Mouse (Mus musculus): ENCODE measurements at regions not wholly inside any gene's neighbourhood (a gene's known extent, or its start where the extent isn't known, plus 50 kb on each side); places are given as distances from the start of the nearest gene placed in this dataset.
"Not testable (repeated sequence)": the region's sequence is repeated elsewhere in the genome, so short reads cannot be mapped to it uniquely, and the experiment has no call there.

DNA sequence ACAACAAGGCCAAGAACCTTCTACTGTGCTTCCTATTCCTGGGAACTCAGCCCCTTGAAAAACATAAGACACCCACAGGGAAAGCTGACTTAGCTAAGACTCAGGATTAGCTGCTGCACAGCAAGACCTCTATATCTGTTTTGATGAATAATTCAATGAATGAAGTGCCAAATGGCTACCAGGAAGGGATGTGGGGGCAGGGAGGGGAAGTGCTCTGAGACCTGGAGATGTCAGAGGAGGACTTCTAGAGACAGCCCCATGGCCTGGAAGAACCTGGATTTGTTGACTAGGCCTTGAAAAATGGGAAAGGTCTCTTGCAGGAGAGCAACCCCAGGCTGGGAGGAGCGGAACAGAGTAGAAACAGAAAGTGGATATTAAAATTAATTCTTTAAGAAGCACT is 388.5 kb upstream of the Klhl29 start:
- in situ Hi-C loops (cut with MboI, MseI): no loop called here

DNA sequence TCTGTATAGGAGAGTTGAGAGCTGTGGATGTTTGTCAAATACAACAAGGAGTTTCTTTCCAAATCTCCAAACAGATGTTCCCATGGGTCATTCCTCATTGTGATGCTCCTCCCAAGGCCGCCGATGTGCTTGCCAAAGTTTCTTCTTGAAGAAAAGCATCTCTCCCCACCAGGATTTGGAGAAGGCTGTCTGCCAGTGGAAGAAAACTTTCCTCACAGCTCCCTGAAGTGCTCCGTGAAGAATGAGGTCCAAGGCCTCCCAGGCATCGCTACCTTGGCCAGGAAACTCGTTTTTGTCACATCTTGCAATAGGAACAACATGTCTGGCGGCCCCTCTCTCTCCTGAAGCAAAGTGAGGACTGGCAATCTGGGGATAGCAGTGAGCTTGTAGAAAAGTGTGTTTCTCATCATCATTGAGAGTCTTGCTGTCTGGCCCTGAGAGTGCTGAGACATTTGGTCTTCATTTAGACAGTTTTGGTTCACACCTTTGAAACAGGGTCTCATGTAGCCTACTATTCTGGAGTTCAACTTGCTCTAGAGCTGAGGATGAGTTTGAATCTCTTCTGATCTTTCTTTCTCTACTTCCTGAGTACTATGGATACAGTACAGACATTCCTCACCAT is 386.9 kb upstream of the Klhl29 start:
- in situ Hi-C loops (cut with MboI, MseI): no loop called here

DNA sequence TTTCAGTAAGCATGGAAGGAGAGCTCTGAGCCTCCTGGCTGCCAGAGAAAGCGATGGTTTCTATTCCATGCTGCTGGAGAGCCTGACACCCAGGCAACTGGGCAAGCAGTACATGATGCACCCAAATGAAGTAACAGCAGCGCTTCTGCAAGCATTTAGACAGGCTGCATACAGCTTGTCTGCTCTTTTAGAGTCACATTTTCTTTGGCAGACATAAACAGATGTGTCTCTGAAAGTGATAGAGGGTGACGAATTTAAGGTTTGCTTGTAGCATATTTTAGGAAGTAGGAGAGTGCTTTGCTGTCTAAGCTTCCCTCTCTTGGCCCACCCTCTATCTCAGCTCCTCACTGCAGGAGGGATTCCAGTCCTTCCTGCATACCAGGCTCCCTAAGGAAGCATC is 384.0 kb upstream of the Klhl29 start:
- in situ Hi-C loops (cut with MboI, MseI): no loop called here

DNA sequence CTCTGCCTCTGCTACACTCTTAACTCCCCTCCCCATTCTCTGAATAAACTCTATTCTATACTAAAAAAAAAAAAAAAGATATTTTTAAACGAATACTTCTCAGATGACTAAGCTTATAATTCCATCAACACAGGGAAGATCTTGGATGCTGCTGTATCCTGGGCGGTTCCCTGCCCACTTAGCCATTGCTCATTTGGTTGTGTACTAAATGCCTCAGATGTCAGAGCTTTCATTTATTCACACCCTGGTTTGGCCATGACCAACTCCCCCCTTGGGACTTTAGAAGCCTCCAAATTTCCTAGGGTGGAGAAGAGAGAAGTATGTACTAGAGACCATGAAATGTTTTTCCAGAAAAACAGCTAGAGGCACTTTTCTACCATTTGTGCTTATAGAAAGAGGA is 382.3 kb upstream of the Klhl29 start:
- in situ Hi-C loops (cut with MboI, MseI): no loop called here

DNA sequence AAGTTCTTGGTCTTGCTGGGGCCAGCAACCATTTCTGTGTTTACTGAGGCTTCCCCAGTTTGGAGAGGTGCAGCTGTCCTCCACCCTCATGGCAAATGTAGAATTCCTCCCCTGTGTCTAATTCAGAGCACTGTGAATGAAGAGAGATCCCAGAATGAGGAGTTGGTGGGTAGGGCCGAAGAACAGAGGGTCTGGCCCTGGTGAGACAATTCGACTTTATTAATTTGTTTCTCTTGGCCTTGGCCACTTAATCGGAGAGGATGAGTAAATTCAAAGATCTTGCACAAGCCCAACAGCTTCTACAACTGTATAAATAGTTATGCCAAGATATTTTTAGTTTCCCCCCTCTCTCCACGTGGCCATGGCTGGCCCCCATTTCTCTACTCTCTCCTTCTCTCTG is 381.9 kb upstream of the Klhl29 start:
- in situ Hi-C loops (cut with MboI, MseI): no loop called here

DNA sequence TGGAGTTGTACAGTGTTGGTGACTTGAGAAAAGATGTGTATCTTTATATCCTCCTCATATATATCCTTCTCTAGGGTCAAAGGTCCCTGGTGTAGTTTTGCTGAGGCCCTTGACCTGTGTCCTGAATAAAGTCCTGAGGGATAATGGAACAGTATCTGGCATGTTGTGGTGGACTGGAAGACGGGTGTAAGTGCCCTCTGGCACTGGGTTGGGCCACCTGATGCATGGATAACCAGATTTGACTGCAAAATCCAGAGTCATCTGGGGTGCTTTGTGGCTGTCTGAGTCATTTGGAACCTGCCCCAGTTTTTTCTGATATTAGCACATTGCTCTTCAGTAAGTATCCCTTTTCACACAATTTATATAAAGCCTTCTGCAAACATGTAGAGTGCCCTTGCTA is 378.3 kb upstream of the Klhl29 start:
- in situ Hi-C loops (cut with MboI, MseI): no loop called here

DNA sequence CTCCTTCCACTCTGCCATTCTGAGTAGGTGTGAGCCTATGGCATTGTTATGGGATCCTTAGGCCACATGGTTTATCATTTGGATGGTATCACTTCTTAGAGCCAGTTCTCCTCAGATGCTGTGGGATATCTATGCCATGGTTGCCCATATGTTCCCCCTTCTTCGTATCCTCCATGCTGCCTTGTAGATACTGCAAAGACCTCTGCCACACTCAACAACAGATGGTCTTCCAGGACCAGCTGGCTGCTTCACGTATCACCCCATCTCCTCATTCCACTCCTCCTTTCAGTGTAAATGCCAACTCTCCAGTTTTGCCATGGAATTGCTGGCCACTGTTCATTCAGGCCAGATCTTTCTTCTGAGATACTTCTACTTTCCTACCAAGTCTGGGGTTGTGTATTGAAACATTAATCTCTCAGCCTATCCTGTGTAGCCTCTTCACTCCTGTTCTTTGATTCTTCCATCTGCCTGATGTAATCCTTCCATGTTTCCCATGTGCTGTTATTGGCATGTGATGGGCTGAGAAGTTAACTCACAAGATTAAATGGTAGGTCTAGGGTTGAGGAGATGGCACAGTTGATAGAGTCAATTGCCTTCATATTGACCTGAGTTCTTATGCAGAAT is 368.7 kb upstream of the Klhl29 start:
- in situ Hi-C loops (cut with MboI, MseI): loop anchor here in 1 of 2 experiments (10.0 kb wide), 1 partner anchor 189 kb away; no protein-coding TSS in a partner anchor

DNA sequence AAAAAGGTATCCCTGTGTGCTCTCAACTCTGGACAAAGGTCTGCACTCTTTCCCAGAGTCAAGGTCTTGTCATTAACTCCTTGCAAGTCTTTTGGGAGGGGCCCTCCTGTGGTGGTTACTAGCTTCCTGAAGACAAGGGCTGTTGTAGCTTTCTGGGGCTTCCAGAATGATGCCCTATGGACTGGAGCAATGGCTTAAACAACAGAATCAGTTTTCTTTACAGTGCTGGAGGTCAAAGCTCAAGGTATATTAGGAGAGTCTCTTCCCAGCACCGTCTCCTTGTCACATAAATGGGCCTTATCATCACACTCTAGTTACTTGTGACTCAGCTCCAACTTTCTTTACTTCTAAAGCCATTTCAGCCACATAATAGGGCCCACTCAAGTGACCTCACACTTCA is 360.6 kb upstream of the Klhl29 start:
- in situ Hi-C loops (cut with MboI, MseI): no loop called here

DNA sequence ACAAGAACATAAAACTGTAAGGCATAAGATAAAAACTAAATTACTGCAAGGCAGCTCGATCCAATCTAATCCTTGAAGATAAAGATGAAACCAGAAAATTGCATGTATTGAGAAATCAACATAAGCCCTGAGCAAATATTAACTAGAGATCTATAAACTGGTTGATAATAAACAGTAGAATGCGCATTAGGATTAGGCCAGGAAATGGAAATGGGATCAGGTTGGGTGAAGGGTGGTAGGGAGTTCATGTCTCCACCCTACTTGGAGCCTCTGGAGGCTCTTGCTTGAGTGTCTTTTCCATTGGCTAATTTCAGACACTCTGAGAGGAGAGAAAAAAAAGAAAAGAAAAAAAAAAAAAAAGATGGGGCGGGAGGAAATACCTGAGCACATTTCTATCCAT is 359.4 kb upstream of the Klhl29 start:
- in situ Hi-C loops (cut with MboI, MseI): no loop called here

DNA sequence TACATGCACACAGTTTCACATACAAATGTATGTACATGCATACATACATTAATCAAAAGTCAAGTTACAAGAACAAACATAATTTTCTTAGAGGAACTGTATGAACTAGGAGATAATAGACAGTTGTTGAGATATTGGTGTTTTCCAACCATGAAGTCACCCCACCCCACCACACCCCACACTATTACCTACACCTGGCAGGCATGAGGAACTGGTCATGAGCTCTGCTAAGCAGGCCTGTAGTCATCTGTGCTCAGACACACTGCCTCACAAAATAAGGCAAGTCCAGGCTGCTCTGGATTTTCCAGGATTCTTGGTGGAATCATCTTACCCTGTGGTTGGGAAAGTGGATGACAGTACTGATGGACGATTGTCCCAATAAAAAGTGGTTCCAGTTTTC is 347.6 kb upstream of the Klhl29 start:
- in situ Hi-C loops (cut with MboI, MseI): no loop called here

DNA sequence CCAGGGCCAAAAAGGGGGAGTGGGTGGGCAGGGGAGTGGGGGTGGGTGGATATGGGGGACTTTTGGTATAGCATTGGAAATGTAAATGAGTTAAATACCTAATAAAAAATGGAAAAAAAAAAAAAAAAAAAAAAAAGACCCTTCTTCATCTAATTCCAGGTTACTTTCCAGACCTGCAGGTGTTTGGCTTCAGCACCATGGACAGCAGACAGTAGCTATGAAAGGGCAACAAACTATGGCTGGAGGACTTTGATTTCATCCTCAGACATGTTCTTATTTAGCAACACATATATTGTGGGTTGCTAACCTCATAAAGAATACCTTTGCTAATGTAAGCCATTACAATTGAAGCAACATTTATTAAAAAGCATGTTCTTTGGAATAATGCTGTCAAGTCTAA is 342.0 kb upstream of the Klhl29 start:
- in situ Hi-C loops (cut with MboI, MseI): not testable (repeated sequence)

DNA sequence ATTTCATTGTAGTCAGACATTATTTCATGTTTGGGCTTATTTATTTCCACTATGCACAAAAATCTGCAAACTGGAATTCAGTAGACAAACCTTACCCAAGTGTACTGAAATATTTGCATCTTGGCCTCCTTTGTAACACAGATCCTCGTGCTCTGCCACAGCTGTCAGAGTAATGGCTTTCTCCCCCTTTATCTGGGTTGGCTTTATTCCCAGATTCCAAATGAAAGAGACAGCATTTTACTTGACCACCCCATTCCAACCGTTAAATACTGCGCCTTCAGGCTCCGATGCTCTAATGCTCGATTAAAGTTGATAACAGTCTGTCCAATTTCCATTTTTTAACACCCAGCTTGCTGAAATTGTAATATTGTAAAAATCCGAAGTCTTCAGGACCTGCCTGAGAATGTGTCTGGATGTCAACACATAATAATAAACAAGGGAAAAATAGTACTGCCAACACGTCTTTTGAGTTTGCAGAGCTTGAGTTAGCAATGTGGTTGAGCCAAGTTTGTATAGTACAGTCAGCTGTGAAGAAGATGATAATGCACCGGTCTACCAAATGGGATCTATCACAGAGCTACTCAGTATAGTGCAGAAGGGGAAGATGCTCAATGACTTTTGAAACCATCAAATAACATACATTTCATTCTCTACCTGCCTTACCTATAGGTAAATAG is 323.4 kb upstream of the Klhl29 start:
- in situ Hi-C loops (cut with MboI, MseI): no loop called here

DNA sequence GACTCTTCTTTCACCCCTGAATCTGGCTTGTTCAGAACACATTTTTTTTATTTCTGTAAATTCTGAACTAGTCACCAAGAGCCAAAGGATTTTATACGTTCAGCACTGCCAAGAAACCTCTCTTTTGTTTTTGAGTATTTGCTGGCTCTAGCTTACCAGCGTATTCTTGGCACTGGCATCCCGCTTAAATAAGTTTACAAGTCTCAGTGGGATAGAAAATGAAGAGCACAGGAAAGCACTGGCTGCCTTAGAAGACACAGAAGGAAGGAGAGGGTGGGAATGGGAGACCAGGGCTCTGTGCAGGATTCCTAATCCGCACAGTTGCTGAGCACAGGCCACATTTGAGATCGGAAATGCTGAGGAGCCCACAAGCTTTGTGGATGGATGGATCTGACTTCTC is 306.7 kb upstream of the Klhl29 start:
- in situ Hi-C loops (cut with MboI, MseI): no loop called here

DNA sequence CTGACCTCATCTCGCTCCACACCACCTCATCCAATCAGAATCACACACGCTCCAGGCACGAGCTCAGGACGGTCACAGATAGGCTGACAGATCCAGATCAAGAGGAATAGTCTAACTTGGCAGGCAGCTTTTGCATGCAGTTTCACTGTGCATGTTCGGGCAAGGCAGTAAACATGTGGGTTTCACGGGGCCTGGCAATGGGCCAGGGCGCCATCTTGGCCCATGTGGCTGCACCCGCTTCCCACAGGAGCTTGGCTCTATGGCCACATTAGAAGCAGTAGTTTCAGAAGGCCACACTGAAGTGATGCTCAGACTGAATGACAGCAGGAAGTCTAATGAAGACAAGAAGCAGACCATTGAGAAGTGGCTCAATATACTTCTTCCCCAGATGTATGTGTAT is 302.6 kb upstream of the Klhl29 start:
- in situ Hi-C loops (cut with MboI, MseI): not testable (repeated sequence)

DNA sequence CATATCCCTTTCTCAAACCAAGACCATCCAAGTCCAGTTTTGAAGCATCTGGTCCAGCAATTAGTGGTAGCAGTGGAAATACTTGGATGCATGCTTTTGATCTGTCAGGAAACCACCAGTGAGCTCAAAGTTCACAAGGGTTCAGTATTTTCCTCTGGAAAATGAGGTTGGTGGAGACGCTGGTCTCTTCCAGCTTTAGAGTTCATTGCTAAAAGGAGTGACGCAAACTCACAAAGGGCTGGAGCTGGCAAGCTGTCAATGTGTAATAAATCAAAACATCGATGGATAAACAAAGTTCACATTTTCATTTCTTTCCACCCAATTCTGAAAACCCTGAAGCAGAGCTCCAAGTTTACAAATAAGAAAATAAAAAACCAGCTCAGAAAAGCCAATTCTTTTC is 293.0 kb upstream of the Klhl29 start:
- in situ Hi-C loops (cut with MboI, MseI): no loop called here

DNA sequence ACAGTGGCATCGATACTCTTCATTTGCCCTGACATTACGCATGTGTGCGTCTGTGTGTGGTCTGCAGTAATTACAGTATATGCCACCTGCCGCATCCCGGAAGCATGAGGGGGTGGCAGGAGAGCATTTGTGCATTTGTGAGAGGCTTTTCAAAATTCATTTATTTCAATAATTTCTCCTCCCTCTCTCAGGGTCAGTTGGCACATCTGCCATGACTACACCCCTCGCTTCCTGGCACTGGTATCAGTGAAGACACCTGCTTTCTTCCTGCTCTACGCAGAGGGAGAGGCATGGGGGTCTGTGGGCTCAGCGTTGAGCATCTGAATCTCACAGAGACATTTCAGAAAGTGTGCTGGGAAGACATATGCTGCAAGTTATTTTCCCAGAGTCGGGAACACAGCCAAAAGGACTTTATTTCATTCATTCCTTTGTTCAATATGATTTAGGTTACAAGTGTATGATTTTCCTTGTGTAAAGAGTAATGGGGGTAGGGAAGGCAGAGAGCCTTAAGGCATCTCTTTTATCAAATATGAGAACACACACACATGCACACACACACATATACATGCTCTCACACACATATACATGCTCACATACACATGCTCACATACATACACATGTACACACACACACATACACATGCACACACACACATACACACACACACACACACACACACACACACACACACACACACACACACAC is 262.2 kb upstream of the Klhl29 start:
- in situ Hi-C loops (cut with MboI, MseI): no loop called here

DNA sequence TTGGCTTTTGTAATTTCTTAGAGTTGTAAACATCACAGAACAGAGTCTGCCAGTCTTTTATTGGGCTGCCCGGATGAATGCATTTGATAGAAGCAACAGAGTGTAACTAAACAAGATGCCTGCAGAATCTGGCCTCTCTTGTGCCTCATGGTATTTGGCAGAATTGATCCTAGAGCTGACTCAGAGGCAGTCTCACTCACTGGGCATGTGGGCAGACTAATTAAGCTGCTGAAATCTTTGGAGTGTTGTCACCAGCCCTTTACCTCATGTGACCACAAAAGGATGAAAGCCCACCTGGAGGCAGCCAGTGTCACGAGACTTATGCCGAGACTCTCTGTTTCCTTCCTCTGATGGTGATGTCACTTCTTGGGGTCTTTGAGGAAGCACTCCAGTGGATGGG is 258.5 kb upstream of the Klhl29 start:
- in situ Hi-C loops (cut with MboI, MseI): no loop called here

DNA sequence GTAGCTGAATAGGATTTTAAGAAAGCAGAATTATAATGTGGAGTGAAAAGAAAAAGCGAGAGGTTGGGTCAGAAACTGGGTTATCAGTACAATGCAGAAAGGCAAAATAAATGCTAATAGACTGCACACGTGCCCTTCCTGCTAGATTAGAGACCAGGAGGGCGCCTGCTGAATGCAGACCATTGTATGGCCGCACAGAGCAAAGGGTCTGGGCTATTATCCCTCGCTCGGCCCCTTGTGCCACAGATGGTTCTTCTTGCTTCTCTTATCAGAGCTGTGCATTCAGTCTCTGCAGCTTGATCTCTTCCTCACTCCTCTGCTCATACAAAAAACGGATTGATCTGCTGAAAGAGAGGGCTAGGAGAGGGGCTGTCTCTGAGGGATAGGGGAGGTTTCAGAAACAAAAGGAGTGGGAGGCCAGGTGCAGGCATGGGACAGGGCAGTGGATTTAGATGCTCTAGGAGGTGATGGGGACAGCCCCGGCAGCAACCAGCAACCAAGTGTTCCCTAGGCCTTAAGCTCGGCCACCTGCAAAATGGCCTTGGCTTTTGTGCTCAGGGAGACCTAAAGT is 225.7 kb upstream of the Klhl29 start:
- in situ Hi-C loops (cut with MboI, MseI): no loop called here

DNA sequence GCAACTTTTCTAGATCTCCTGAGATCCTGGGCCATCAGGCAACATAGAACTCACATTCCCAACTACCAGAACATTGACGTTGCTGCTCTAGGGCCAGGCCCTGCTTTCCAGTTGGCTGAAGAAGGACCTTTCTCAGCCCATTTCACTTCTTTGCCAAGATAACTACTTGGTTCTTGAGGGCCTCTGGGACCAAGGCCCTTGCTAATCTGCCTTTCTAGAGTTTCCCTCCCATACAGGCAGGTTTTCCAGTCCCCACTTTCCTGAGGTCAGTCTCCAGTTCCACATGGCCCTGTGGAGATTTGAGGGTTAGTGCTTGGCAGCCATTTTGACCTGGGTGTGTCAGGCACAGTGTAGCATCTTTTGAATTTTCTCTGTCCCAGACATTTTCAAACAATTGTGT is 223.9 kb upstream of the Klhl29 start:
- in situ Hi-C loops (cut with MboI, MseI): no loop called here

DNA sequence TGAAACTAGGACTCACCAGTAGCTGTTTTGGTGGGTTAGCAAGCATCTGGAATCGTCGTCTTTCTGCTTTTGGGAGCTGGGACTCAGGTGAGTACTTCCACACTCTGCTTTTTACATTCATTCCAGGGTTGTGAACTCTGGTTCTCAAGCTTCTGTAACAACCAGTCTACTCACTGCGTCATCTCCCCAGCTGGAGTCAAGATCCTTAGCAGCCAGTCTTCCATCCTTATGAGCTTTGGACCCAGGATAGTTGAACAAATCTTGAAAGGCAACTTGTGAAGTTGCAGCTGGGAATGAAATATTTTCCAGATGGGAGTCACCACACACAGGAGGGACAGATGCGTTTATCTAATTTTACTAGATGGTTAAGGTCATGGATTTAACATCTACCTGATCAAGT is 223.5 kb upstream of the Klhl29 start:
- in situ Hi-C loops (cut with MboI, MseI): no loop called here

DNA sequence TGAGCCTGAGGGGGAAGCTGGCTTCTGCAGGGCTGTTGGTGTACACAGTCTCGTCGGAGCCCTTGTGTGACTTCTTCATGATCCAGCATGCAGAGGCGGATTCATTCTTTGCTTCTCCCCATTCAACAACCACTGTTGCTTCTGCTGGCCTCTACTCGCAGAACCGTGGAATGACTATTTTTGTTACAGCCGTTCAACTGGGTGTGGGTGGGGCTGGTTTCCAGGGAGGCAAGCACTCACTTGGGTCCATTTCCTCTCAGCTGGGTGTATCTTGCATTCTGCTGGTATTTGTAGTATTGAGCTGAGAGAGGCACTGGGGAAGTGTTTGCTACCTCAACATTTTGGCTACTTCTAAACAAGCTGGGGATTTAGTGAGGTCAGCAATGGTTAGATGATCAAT is 197.3 kb upstream of the Klhl29 start:
- in situ Hi-C loops (cut with MboI, MseI): no loop called here

DNA sequence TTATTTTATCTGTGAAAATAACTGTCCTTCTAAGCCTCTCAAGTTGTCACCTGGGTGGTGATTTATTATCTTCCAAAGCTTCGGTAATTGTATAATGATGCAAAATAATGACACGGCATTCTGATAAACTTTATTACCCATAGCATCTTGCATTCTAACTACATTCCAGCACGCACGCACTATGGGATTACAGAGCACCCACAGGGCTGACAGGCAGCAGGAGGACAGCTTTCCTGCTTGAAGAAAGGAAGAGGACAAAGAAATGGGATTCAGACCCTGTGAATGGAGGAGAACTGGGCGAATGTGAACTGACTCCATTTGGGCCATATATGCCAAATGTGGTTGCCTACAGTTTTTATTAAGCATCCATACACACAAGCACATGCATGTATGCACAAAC is 193.5 kb upstream of the Klhl29 start:
- in situ Hi-C loops (cut with MboI, MseI): no loop called here

Measured in T-helper 17 cell (primary cell).